Mouse (Mus musculus): ENCODE results near the gene Rbpjl. TPM values are rescaled to one million over a fixed set of nuclear protein-coding genes. Genes with fewer than 3 reads are reported as not detected.

Gene Rbpjl
- polyA plus RNA-seq, 1 experiment from 2014 or later, result 0.49 TPM

GRCm38 (mm10) chr2:164437710-164438109, 34.8 kb downstream of the Rbpjl start:
- WGBS, result 68% methylated on average over 6 of the region's 6 CpGs
- H3K4me1 ChIP-seq (ENCODE audit: control insufficient read depth, insufficient read depth, low read length), result peaks cover 36% of the 10 kb centered on the region
- H3K4me3 ChIP-seq (ENCODE audit: low read length), result no peak overlapping the region
- no peak overlapping the region for H3K4me2 ChIP-seq (ENCODE audit: low read depth, low read length)
- no peak overlapping the region for H3K27ac ChIP-seq (ENCODE audit: low read length)
- no peaks in the 10 kb centered on the region for H3K36me3 ChIP-seq (ENCODE audit: control insufficient read depth, insufficient read depth)
- no peak overlapping the region for H3K9ac ChIP-seq (ENCODE audit: low read length)
- no peak for ATAC-seq (replicated peaks; ENCODE audit: extremely low read depth, insufficient read depth, low FRiP score)
- H3K9me3 ChIP-seq (replicated peaks; ENCODE audit: control insufficient read depth, low read length), result no peaks in the 10 kb centered on the region
- no peaks in the 10 kb centered on the region; the same call in 1 of the 2 replicates for H3K27me3 ChIP-seq (ENCODE audit: control insufficient read depth, insufficient read depth, low read length)

GRCm38 (mm10) chr2:164438257-164438656, 35.3 kb downstream of the Rbpjl start:
- ATAC-seq (replicated peaks; ENCODE audit: extremely low read depth, insufficient read depth, low FRiP score), result no peak
- H3K4me3 ChIP-seq (ENCODE audit: low read length), result no peak overlapping the region
- 52% methylated on average over 8 of the region's 8 CpGs for WGBS
- H3K4me2 ChIP-seq (ENCODE audit: low read depth, low read length), result peak overlapping the region; percentile 3; the same call in 1 of the 2 replicates
- no peaks in the 10 kb centered on the region; the same call in 1 of the 2 replicates for H3K27me3 ChIP-seq (ENCODE audit: control insufficient read depth, insufficient read depth, low read length)
- peaks cover 32% of the 10 kb centered on the region for H3K4me1 ChIP-seq (ENCODE audit: control insufficient read depth, insufficient read depth, low read length)
- H3K36me3 ChIP-seq (ENCODE audit: control insufficient read depth, insufficient read depth), result no peaks in the 10 kb centered on the region
- no peak overlapping the region for H3K9ac ChIP-seq (ENCODE audit: low read length)
- H3K27ac ChIP-seq (ENCODE audit: low read length), result no peak overlapping the region
- no peaks in the 10 kb centered on the region for H3K9me3 ChIP-seq (replicated peaks; ENCODE audit: control insufficient read depth, low read length)

GRCm38 (mm10) chr2:164439001-164439421, 36.1 kb downstream of the Rbpjl start:
- 59% methylated on average over 3 of the region's 3 CpGs for WGBS
- H3K9ac ChIP-seq (ENCODE audit: low read length), result no peak overlapping the region
- H3K9me3 ChIP-seq (replicated peaks; ENCODE audit: control insufficient read depth, low read length), result no peaks in the 10 kb centered on the region
- H3K36me3 ChIP-seq (ENCODE audit: control insufficient read depth, insufficient read depth), result no peaks in the 10 kb centered on the region
- no peak overlapping the region for H3K27ac ChIP-seq (ENCODE audit: low read length)
- H3K4me1 ChIP-seq (ENCODE audit: control insufficient read depth, insufficient read depth, low read length), result peaks cover 36% of the 10 kb centered on the region
- peaks cover 2% of the 10 kb centered on the region; the same call in 1 of the 2 replicates for H3K27me3 ChIP-seq (ENCODE audit: control insufficient read depth, insufficient read depth, low read length)
- H3K4me3 ChIP-seq (ENCODE audit: low read length), result no peak overlapping the region
- ATAC-seq (replicated peaks; ENCODE audit: extremely low read depth, insufficient read depth, low FRiP score), result no peak
- H3K4me2 ChIP-seq (ENCODE audit: low read depth, low read length), result no peak overlapping the region

GRCm38 (mm10) chr2:164440314-164440713, 37.4 kb downstream of the Rbpjl start:
- Histone ChIP-seq H3K27ac (ENCODE audit: low read length) (no peak overlapping the region), H3K36me3 (ENCODE audit: control insufficient read depth, insufficient read depth) (no peaks in the 10 kb centered on the region), H3K4me1 (ENCODE audit: control insufficient read depth, insufficient read depth, low read length) (peaks cover 36% of the 10 kb centered on the region), H3K27me3 (ENCODE audit: control insufficient read depth, insufficient read depth, low read length) (peaks cover 5% of the 10 kb centered on the region; the same call in 1 of the 2 replicates), H3K4me2 (ENCODE audit: low read depth, low read length) (no peak overlapping the region), H3K9me3 (replicated peaks; ENCODE audit: control insufficient read depth, low read length) (no peaks in the 10 kb centered on the region), H3K9ac (ENCODE audit: low read length) (no peak overlapping the region), H3K4me3 (ENCODE audit: low read length) (no peak overlapping the region)
- WGBS, result 78% methylated on average over 5 of the region's 5 CpGs
- no peak for ATAC-seq (replicated peaks; ENCODE audit: extremely low read depth, insufficient read depth, low FRiP score)

- WGBS, result 49% methylated on average over 8 of the region's 8 CpGs
- peaks cover 5% of the 10 kb centered on the region; the same call in 1 of the 2 replicates for H3K27me3 ChIP-seq (ENCODE audit: control insufficient read depth, insufficient read depth, low read length)
- H3K4me2 ChIP-seq (ENCODE audit: low read depth, low read length), result peak overlapping the region; percentile 87
- no peak overlapping the region for H3K27ac ChIP-seq (ENCODE audit: low read length)
- peak overlapping the region; percentile 74 for H3K4me3 ChIP-seq (ENCODE audit: low read length)
- H3K9ac ChIP-seq (ENCODE audit: low read length), result no peak overlapping the region; the same call in 1 of the 2 replicates
- peaks cover 29% of the 10 kb centered on the region for H3K4me1 ChIP-seq (ENCODE audit: control insufficient read depth, insufficient read depth, low read length)
- H3K36me3 ChIP-seq (ENCODE audit: control insufficient read depth, insufficient read depth), result no peaks in the 10 kb centered on the region
- no peak for ATAC-seq (replicated peaks; ENCODE audit: extremely low read depth, insufficient read depth, low FRiP score)
- no peaks in the 10 kb centered on the region for H3K9me3 ChIP-seq (replicated peaks; ENCODE audit: control insufficient read depth, low read length)
These were observed 38.2 kb downstream of the Rbpjl start for GRCm38 (mm10) chr2:164441155-164441554.

- no peak for ATAC-seq (replicated peaks; ENCODE audit: extremely low read depth, insufficient read depth, low FRiP score)
- 38% methylated on average over 7 of the region's 7 CpGs for WGBS
- Histone ChIP-seq H3K27ac (ENCODE audit: low read length) (no peak overlapping the region), H3K9me3 (replicated peaks; ENCODE audit: control insufficient read depth, low read length) (no peaks in the 10 kb centered on the region), H3K4me2 (ENCODE audit: low read depth, low read length) (peak overlapping the region; percentile 87), H3K4me1 (ENCODE audit: control insufficient read depth, insufficient read depth, low read length) (peaks cover 23% of the 10 kb centered on the region), H3K4me3 (ENCODE audit: low read length) (peak overlapping the region; percentile 74), H3K9ac (ENCODE audit: low read length) (peak overlapping the region; percentile 90), H3K27me3 (ENCODE audit: control insufficient read depth, insufficient read depth, low read length) (peaks cover 5% of the 10 kb centered on the region; the same call in 1 of the 2 replicates), H3K36me3 (ENCODE audit: control insufficient read depth, insufficient read depth) (no peaks in the 10 kb centered on the region)
These were observed 38.8 kb downstream of the Rbpjl start for GRCm38 (mm10) chr2:164441731-164442130.

GRCm38 (mm10) chr2:164442315-164443050, 39.5 kb downstream of the Rbpjl start:
- peaks cover 19% of the 10 kb centered on the region for H3K4me1 ChIP-seq (ENCODE audit: control insufficient read depth, insufficient read depth, low read length)

GRCm38 (mm10) chr2:164443051-164443437, 40.1 kb downstream of the Rbpjl start:
- peak overlapping the region; percentile 74 for H3K4me3 ChIP-seq (ENCODE audit: low read length)
- ATAC-seq (replicated peaks; ENCODE audit: extremely low read depth, insufficient read depth, low FRiP score), result peak; percentile 90
- peak overlapping the region; percentile 90 for H3K9ac ChIP-seq (ENCODE audit: low read length)
- no peaks in the 10 kb centered on the region for H3K9me3 ChIP-seq (replicated peaks; ENCODE audit: control insufficient read depth, low read length)
- no peaks in the 10 kb centered on the region for H3K36me3 ChIP-seq (ENCODE audit: control insufficient read depth, insufficient read depth)
- peaks cover 7% of the 10 kb centered on the region for H3K27me3 ChIP-seq (ENCODE audit: control insufficient read depth, insufficient read depth, low read length)
- WGBS, result under 1% methylated on average over 26 of the region's 26 CpGs
- H3K27ac ChIP-seq (ENCODE audit: low read length), result peak overlapping the region; percentile 80
- H3K4me1 ChIP-seq (ENCODE audit: control insufficient read depth, insufficient read depth, low read length), result peaks cover 19% of the 10 kb centered on the region
- peak overlapping the region; percentile 87 for H3K4me2 ChIP-seq (ENCODE audit: low read depth, low read length)

More at GRCm38 (mm10) chr2:164442315-164443050, 39.5 kb downstream of the Rbpjl start:
- Histone ChIP-seq H3K27ac (ENCODE audit: low read length) (peak overlapping the region; percentile 80), H3K9me3 (replicated peaks; ENCODE audit: control insufficient read depth, low read length) (no peaks in the 10 kb centered on the region), H3K27me3 (ENCODE audit: control insufficient read depth, insufficient read depth, low read length) (peaks cover 5% of the 10 kb centered on the region; the same call in 1 of the 2 replicates), H3K4me2 (ENCODE audit: low read depth, low read length) (peak overlapping the region; percentile 87), H3K4me3 (ENCODE audit: low read length) (peak overlapping the region; percentile 74), H3K9ac (ENCODE audit: low read length) (peak overlapping the region; percentile 90), H3K36me3 (ENCODE audit: control insufficient read depth, insufficient read depth) (no peaks in the 10 kb centered on the region)
- WGBS, result 3% methylated on average over 29 of the region's 29 CpGs
- peak; percentile 56 for ATAC-seq (replicated peaks; ENCODE audit: extremely low read depth, insufficient read depth, low FRiP score)

- peak within 1 kb of the TSS; percentile 74 for H3K4me3 ChIP-seq (ENCODE audit: low read length)
- H3K9ac ChIP-seq (ENCODE audit: low read length), result peak within 1 kb of the TSS; percentile 90
- no peaks in the 10 kb centered on the region for H3K36me3 ChIP-seq (ENCODE audit: control insufficient read depth, insufficient read depth)
- H3K9me3 ChIP-seq (replicated peaks; ENCODE audit: control insufficient read depth, low read length), result no peaks in the 10 kb centered on the region
- 13% methylated on average over 18 of the region's 18 CpGs for WGBS
- peak within 1 kb of the TSS; percentile 87 for H3K4me2 ChIP-seq (ENCODE audit: low read depth, low read length)
- ATAC-seq (replicated peaks; ENCODE audit: extremely low read depth, insufficient read depth, low FRiP score), result no peak
- H3K27me3 ChIP-seq (ENCODE audit: control insufficient read depth, insufficient read depth, low read length), result peaks cover 7% of the 10 kb centered on the region
- peak within 1 kb of the TSS; percentile 80 for H3K27ac ChIP-seq (ENCODE audit: low read length)
- H3K4me1 ChIP-seq (ENCODE audit: control insufficient read depth, insufficient read depth, low read length), result peaks cover 19% of the 10 kb centered on the region
These were observed 40.6 kb downstream of the Rbpjl start, which contains the start of gene Sdc4 for GRCm38 (mm10) chr2:164443460-164444000. Gene Sdc4 (minus strand): TSS chr2:164443887.
